Mouse (Mus musculus): ENCODE results near the gene Slc35f2. TPM values are rescaled to one million over a fixed set of nuclear protein-coding genes. Genes with fewer than 3 reads are reported as not detected.

Gene Slc35f2
- polyA plus RNA-seq, 1 experiment = not detected

GRCm38 (mm10) chr9:53848548-53848947 lies 77.2 kb downstream of the Slc35f2 start:
- no peak overlapping the region for H3K4me3 ChIP-seq (ENCODE audit: insufficient read depth, low read depth, low read length)
- no peak for TF ChIP-seq POLR2A (IDR thresholded peaks at IDR 0.05; ENCODE audit: insufficient read depth, low read depth, low read length)
- no peak for TF ChIP-seq CTCF (IDR thresholded peaks at IDR 0.05; ENCODE audit: insufficient read depth, low read depth, low read length)
- no peak overlapping the region for H3K27ac ChIP-seq (ENCODE audit: insufficient read depth, low read depth, low read length)
- peaks cover 3% of the 10 kb centered on the region; the same call in 1 of the 2 replicates for H3K4me1 ChIP-seq (ENCODE audit: control insufficient read depth, insufficient read depth, low read length)
- 47% methylated on average over 8 of the region's 8 CpGs for WGBS

GRCm38 (mm10) chr9:53849864-53850263 lies 78.5 kb downstream of the Slc35f2 start, which contains the start of gene Sln:
TSS of gene Sln (plus strand) at chr9:53850164.
- no peak for TF ChIP-seq CTCF (IDR thresholded peaks at IDR 0.05; ENCODE audit: insufficient read depth, low read depth, low read length)
- Histone ChIP-seq H3K27ac (ENCODE audit: insufficient read depth, low read depth, low read length) (no peak within 1 kb of the TSS), H3K4me1 (ENCODE audit: control insufficient read depth, insufficient read depth, low read length) (peaks cover 3% of the 10 kb centered on the region; the same call in 1 of the 2 replicates), H3K4me3 (ENCODE audit: insufficient read depth, low read depth, low read length) (no peak within 1 kb of the TSS)
- WGBS = 87% methylated on average over 4 of the region's 4 CpGs

GRCm38 (mm10) chr9:53852158-53852557 lies 80.8 kb downstream of the Slc35f2 start:
- H3K27ac ChIP-seq (ENCODE audit: insufficient read depth, low read depth, low read length) = no peak overlapping the region
- WGBS = 75% methylated on average over 4 of the region's 4 CpGs
- peaks cover 3% of the 10 kb centered on the region; the same call in 1 of the 2 replicates for H3K4me1 ChIP-seq (ENCODE audit: control insufficient read depth, insufficient read depth, low read length)
- H3K4me3 ChIP-seq (ENCODE audit: insufficient read depth, low read depth, low read length) = no peak overlapping the region
- no peak for TF ChIP-seq POLR2A (IDR thresholded peaks at IDR 0.05; ENCODE audit: insufficient read depth, low read depth, low read length)
- TF ChIP-seq CTCF (IDR thresholded peaks at IDR 0.05; ENCODE audit: insufficient read depth, low read depth, low read length) = no peak

GRCm38 (mm10) chr9:53853672-53854071 lies 82.3 kb downstream of the Slc35f2 start:
- TF ChIP-seq CTCF (IDR thresholded peaks at IDR 0.05; ENCODE audit: insufficient read depth, low read depth, low read length) = no peak
- TF ChIP-seq POLR2A (IDR thresholded peaks at IDR 0.05; ENCODE audit: insufficient read depth, low read depth, low read length) = no peak
- 71% methylated on average over 1 of the region's 1 CpGs for WGBS
- H3K27ac ChIP-seq (ENCODE audit: insufficient read depth, low read depth, low read length) = no peak overlapping the region

GRCm38 (mm10) chr9:53854525-53854924 lies 83.2 kb downstream of the Slc35f2 start:
- WGBS = 67% methylated on average over 1 of the region's 1 CpGs
- TF ChIP-seq CTCF (IDR thresholded peaks at IDR 0.05; ENCODE audit: insufficient read depth, low read depth, low read length) (no peak), POLR2A (IDR thresholded peaks at IDR 0.05; ENCODE audit: insufficient read depth, low read depth, low read length) (no peak)
- no peaks in the 10 kb centered on the region for H3K4me1 ChIP-seq (ENCODE audit: control insufficient read depth, insufficient read depth, low read length)
- no peak overlapping the region for H3K4me3 ChIP-seq (ENCODE audit: insufficient read depth, low read depth, low read length)
- H3K27ac ChIP-seq (ENCODE audit: insufficient read depth, low read depth, low read length) = no peak overlapping the region

More at GRCm38 (mm10) chr9:53853672-53854071, 82.3 kb downstream of the Slc35f2 start:
- no peak overlapping the region for H3K4me3 ChIP-seq (ENCODE audit: insufficient read depth, low read depth, low read length)
- no peaks in the 10 kb centered on the region for H3K4me1 ChIP-seq (ENCODE audit: control insufficient read depth, insufficient read depth, low read length)

GRCm38 (mm10) chr9:53857864-53858263 lies 86.5 kb downstream of the Slc35f2 start:
- WGBS = 68% methylated on average over 5 of the region's 5 CpGs
- Histone ChIP-seq H3K4me1 (ENCODE audit: control insufficient read depth, insufficient read depth, low read length) (no peaks in the 10 kb centered on the region), H3K4me3 (ENCODE audit: insufficient read depth, low read depth, low read length) (no peak overlapping the region), H3K27ac (ENCODE audit: insufficient read depth, low read depth, low read length) (no peak overlapping the region)
- TF ChIP-seq POLR2A (IDR thresholded peaks at IDR 0.05; ENCODE audit: insufficient read depth, low read depth, low read length) (no peak), CTCF (IDR thresholded peaks at IDR 0.05; ENCODE audit: insufficient read depth, low read depth, low read length) (no peak)

Other genes starting within 250 kb of the Slc35f2 start
- gene Atm, start 234.8 kb upstream of the Slc35f2 start, polyA plus RNA-seq (2012; ENCODE audit: insufficient read depth, insufficient read length, low replicate concordance, missing spikeins) = not detected in 2 replicates
- not detected in 2 replicates for gene Npat, start 234.5 kb upstream of the Slc35f2 start, polyA plus RNA-seq (2012; ENCODE audit: insufficient read depth, insufficient read length, low replicate concordance, missing spikeins)
- gene Acat1, start 161.2 kb upstream of the Slc35f2 start, polyA plus RNA-seq (2012; ENCODE audit: insufficient read depth, insufficient read length, low replicate concordance, missing spikeins) = not detected in 2 replicates
- not detected in 2 replicates for gene Cul5, start 101.5 kb upstream of the Slc35f2 start, polyA plus RNA-seq (2012; ENCODE audit: insufficient read depth, insufficient read length, low replicate concordance, missing spikeins)
- gene Rab39, start 65.3 kb upstream of the Slc35f2 start, polyA plus RNA-seq (2012; ENCODE audit: insufficient read depth, insufficient read length, low replicate concordance, missing spikeins) = not detected in 2 replicates
- gene Sln, start 78.6 kb downstream of the Slc35f2 start, polyA plus RNA-seq (2012; ENCODE audit: insufficient read depth, insufficient read length, low replicate concordance, missing spikeins) = not detected in 2 replicates
- not detected in 2 replicates for gene Elmod1, start 203.8 kb downstream of the Slc35f2 start, polyA plus RNA-seq (2012; ENCODE audit: insufficient read depth, insufficient read length, low replicate concordance, missing spikeins)